Mouse (Mus musculus) gastrocnemius, postnatal 4 days (tissue): ENCODE measurements around the gene 9930021J03Rik. TPM values are rescaled to one million over a fixed set of nuclear protein-coding genes. Genes with fewer than 3 reads are reported as not detected.

Experiments used
- DNase-seq, 2 experiments: peaks; one replicate each; pipeline ENCODE4 v3.0.0; 2021 to 2022; ENCODE audit warnings: low spot score in 2 of 2, mixed read lengths in 2 of 2
- total RNA-seq, 2 experiments: library from RNA; stranded (reverse); gene quantifications; 2 replicates each; pipeline ENCODE4 v1.2.3; 2021

Gene 9930021J03Rik
- total RNA-seq, 2 experiments from 2014 or later = 19.2 to 22.3 TPM

GRCm38 (mm10) chr19:29697245-29697874, 108.4 kb downstream of the 9930021J03Rik start, which contains the start of gene Mlana:
Gene Mlana (plus strand): TSS chr19:29697824.
- no peak for DNase-seq

GRCm38 (mm10) chr19:29696840-29697239, 108.9 kb downstream of the 9930021J03Rik start:
- DNase-seq = no peak

GRCm38 (mm10) chr19:29696309-29696708, 109.5 kb downstream of the 9930021J03Rik start:
- DNase-seq = no peak

DNA sequence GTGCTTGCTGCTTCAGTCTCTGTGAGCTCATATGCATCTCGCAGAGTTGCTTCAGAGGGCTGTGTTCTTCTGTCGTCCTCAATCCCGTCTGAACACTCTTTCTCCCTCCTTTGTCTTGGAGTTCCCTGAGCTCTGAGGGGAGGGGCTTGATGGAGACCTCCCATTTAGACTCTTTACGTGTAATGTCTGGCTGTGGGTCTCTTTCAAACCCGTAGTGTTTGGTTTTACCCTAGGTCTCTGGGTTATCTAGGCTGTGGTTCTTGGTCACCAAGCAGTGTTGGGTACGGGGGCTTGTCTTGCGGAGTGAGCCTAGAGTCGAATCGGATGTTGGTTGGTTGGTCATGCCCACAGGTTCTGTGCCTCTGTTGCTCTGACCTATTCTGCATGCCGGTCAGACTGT, 110.7 kb downstream of the 9930021J03Rik start:
- no peak for DNase-seq

GRCm38 (mm10) chr19:29683844-29684540, 121.8 kb downstream of the 9930021J03Rik start:
- DNase-seq = peak; percentile 41 to 73

- no peak for DNase-seq
Measured at GRCm38 (mm10) chr19:29680182-29681152, 125.3 kb downstream of the 9930021J03Rik start.

- no peak for DNase-seq
Measured at GRCm38 (mm10) chr19:29678181-29678778, 127.5 kb downstream of the 9930021J03Rik start.

- DNase-seq = no peak
Measured at GRCm38 (mm10) chr19:29676479-29677193, 129.2 kb downstream of the 9930021J03Rik start.

- DNase-seq = no peak
Measured at GRCm38 (mm10) chr19:29675562-29676078, 130.2 kb downstream of the 9930021J03Rik start.

DNA sequence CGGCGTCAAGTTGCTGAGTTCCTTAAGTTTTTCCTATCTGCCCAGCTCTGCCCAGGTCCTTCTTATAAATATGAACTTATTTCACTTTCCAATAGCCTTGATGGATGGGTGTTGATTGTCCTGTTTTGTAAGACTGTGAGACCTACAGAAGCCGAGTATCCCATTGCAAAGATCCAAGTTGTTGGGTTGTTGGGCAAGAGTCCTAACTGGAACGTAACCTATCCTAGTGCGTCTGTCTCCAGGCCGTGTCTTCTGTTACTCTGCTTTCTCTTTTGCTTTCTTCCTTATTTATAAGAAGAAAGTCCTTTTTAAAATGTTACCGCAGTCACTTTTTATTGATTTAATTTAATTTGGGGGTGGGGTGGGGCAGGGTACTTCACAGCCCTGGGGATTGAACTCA, 130.8 kb downstream of the 9930021J03Rik start:
- DNase-seq = no peak

GRCm38 (mm10) chr19:29672660-29673059, 133.1 kb downstream of the 9930021J03Rik start:
- DNase-seq = no peak

DNA sequence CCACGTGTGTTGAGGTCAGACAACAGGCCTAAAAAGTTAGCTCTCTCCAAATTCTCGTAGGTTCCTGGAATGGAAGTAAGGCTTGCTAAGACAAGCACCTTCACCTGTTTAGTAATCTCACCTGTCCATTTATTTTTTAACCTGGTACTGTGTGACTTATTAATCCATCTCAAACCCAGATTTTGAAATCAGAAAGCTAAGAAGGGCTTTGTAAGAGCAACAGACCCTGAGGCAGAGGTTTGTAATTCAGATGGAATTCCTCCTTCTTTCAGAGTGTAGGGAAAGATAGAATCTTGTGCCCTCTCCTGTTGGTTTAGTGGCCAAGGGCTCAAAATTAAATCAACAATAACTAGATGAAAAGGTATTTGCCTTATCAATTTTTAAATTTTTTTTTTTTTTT, 134.6 kb downstream of the 9930021J03Rik start:
- no peak for DNase-seq

GRCm38 (mm10) chr19:29670247-29670646, 135.5 kb downstream of the 9930021J03Rik start:
- no peak for DNase-seq

DNA sequence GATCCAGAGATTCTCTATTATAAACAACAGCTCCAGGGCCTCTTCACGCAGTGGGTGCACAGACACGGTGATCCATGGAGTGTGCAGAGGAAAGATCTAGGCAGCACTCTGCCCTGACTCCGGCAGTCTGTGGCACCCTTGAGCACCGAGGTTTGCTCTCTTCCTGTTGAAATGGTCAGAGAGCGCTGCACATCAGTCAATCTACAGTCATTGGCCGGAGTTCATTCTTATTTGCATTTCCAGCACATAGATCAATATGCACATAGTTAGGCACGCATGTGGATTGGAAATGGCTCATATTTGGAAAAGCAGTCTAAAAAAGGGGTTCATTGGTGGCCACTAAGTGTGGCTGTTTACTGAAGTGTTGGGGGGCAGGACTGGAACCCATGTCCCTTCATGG, 137.7 kb downstream of the 9930021J03Rik start:
- no peak for DNase-seq

DNA sequence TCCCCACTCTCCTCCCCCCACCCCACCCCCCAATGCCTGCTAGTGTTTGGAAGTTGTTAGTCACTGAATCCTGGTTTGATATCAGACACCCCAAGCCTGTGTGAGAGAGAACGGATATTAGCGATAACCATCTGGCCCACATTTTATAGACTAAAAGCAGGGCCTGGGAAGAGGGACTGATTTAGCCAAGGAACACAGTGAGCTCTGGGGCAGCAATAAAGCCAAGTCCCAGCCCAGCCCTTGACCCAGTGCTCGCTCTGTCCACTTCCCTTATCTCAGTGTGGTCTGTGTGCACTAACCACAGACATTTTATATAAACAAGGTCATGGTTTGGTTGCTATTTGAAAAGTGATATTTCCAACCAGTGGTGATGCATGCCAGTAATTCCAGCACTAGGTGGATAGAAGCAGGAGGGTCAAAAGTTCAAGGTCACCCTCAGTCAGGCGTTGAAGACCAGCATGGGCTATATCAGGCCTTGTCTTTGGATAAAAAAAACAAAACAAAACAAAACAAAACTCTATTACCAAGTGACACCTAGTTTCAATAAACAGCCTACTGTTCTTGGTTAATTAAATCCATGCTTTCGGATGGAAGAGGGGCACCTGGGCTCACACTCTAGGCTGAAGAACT, 138.7 kb downstream of the 9930021J03Rik start:
- DNase-seq = no peak

- DNase-seq = no peak
Measured at GRCm38 (mm10) chr19:29666164-29666563, 139.6 kb downstream of the 9930021J03Rik start.

DNA sequence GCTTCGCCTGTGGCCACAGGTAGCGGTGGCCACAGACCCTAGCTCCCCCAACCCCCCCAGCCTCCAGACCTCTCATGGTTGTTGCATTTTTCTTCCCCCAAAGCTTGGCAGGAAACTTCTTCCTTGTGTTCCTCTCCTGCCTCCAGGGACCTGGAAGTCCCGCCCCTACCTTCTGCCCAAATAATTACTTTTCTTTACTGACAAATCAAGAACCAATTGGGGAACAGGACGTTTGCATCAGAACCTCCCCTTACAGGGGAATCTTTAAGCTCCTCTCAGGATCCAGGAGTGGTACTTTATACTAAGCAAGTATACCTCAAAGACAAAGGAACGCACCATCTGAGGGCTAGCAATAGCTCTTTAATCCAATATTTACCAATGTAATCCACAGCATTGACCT, 140.9 kb downstream of the 9930021J03Rik start:
- DNase-seq = no peak
